Mouse (Mus musculus) MEL (cell line): ENCODE results near the gene Dusp14. TPM values are rescaled to one million over a fixed set of nuclear protein-coding genes. Genes with fewer than 3 reads are reported as not detected.

Source experiments
- DNase-seq: peaks from one replicate; pipeline ENCODE4 v3.0.0; 2011; ENCODE audit warnings: low read depth, low spot score
- H3K27ac ChIP-seq: 2 replicates; pipeline ENCODE4 v1.5.1; 2012; ENCODE audit warnings: low read depth, mild to moderate bottlenecking, control low read depth, low read length, moderate library complexity; ENCODE audit not compliant: control insufficient read depth
- H3K27me3 ChIP-seq, 2 experiments: fragments of 150-350 bp in 1 of 2; sonication (generic) in 1 of 2; 2 replicates each; pipeline ENCODE4 v1.6.1; 2012; ENCODE audit warnings: low read length in 2 of 2, mild to moderate bottlenecking in 2 of 2, improper control_type of control experiment in 1 of 2, moderate library complexity in 1 of 2; ENCODE audit not compliant: insufficient read depth in 2 of 2, control insufficient read depth in 1 of 2
- H3K36me3 ChIP-seq, 2 experiments: 2 replicates each; pipeline ENCODE4 v1.6.1; 2012 to 2014; ENCODE audit warnings: low read length in 2 of 2, improper control_type of control experiment in 1 of 2, inconsistent platforms in 1 of 2, mild to moderate bottlenecking in 1 of 2; ENCODE audit not compliant: insufficient read depth in 2 of 2, control insufficient read depth in 1 of 2
- H3K4me1 ChIP-seq, 2 experiments: fragments of 150-350 bp in 1 of 2; sonication (generic) in 1 of 2; 2 replicates each; pipeline ENCODE4 v1.6.1; 2012; ENCODE audit warnings: low read length in 2 of 2, improper control_type of control experiment in 1 of 2, mild to moderate bottlenecking in 1 of 2; ENCODE audit not compliant: insufficient read depth in 2 of 2, control insufficient read depth in 1 of 2
- H3K4me3 ChIP-seq, 2 experiments: fragments of 150-350 bp in 1 of 2; sonication (generic) in 1 of 2; 2 replicates each; pipeline ENCODE4 v1.5.1; 2012; ENCODE audit warnings: low read depth in 2 of 2, low read length in 2 of 2, mild to moderate bottlenecking in 2 of 2, moderate library complexity in 2 of 2, control low read depth in 1 of 2, improper control_type of control experiment in 1 of 2; ENCODE audit not compliant: control insufficient read depth in 1 of 2, insufficient read depth in 1 of 2
- H3K79me2 ChIP-seq: 2 replicates; pipeline ENCODE4 v1.6.1; 2012; ENCODE audit warnings: mild to moderate bottlenecking, low read length, moderate library complexity; ENCODE audit not compliant: control insufficient read depth, poor library complexity, insufficient read depth
- H3K9ac ChIP-seq: 2 replicates; pipeline ENCODE4 v1.6.1; 2012; ENCODE audit warnings: low read depth, mild to moderate bottlenecking, control low read depth, low read length, moderate library complexity; ENCODE audit not compliant: control insufficient read depth, poor library complexity, severe bottlenecking
- H3K9me3 ChIP-seq: fragments of 150-350 bp; sonication (generic); replicated peaks from 2 replicates; pipeline ENCODE4 v1.6.1; 2012; ENCODE audit warnings: mild to moderate bottlenecking, low read length, improper control_type of control experiment, moderate library complexity; ENCODE audit not compliant: insufficient read depth
- BHLHE40 ChIP-seq: IDR thresholded peaks from 2 replicates; pipeline ENCODE4 v1.6.1; 2012; ENCODE audit warnings: low read depth, mild to moderate bottlenecking, inconsistent platforms, low read length, improper control_type of control experiment, borderline replicate concordance
- CHD1 ChIP-seq: IDR thresholded peaks from 2 replicates; pipeline ENCODE4 v1.6.1; 2012; ENCODE audit warnings: low read depth, mild to moderate bottlenecking, inconsistent platforms, low read length, improper control_type of control experiment
- CHD2 ChIP-seq: IDR thresholded peaks from 2 replicates; pipeline ENCODE4 v1.6.1; 2011; ENCODE audit warnings: low read length, improper control_type of control experiment
- CTCF ChIP-seq, 3 experiments: IDR thresholded peaks in 2 of 3; conservative IDR thresholded peaks in 1 of 3; 2 replicates each; pipeline ENCODE4 v1.5.1; 2011 to 2012; ENCODE audit warnings: low read length in 3 of 3, low read depth in 2 of 3, mild to moderate bottlenecking in 2 of 3, improper control_type of control experiment in 1 of 3, inconsistent platforms in 1 of 3, mixed read lengths in 1 of 3, moderate library complexity in 1 of 3; ENCODE audit not compliant: control insufficient read depth in 1 of 3, insufficient read depth in 1 of 3, poor library complexity in 1 of 3, severe bottlenecking in 1 of 3
- ELF1 ChIP-seq: IDR thresholded peaks from 2 replicates; pipeline ENCODE4 v1.6.1; 2014; ENCODE audit warnings: low read depth, mild to moderate bottlenecking, inconsistent platforms, low read length, improper control_type of control experiment, moderate library complexity
- EP300 ChIP-seq, 2 experiments: IDR thresholded peaks; 2 replicates each; pipeline ENCODE4 v1.6.1; 2011; ENCODE audit warnings: improper control_type of control experiment in 2 of 2, low read length in 2 of 2, low read depth in 1 of 2, mild to moderate bottlenecking in 1 of 2
- ETS1 ChIP-seq: IDR thresholded peaks from 2 replicates; pipeline ENCODE4 v1.6.1; 2012; ENCODE audit warnings: low read depth, mild to moderate bottlenecking, inconsistent platforms, low read length, improper control_type of control experiment, moderate library complexity
- GATA1 ChIP-seq: IDR thresholded peaks from 2 replicates; pipeline ENCODE4 v1.6.1; 2011; ENCODE audit warnings: low read depth, low read length, improper control_type of control experiment
- HCFC1 ChIP-seq: IDR thresholded peaks from 2 replicates; pipeline ENCODE4 v1.6.1; 2012; ENCODE audit warnings: low read depth, mild to moderate bottlenecking, inconsistent platforms, low read length, improper control_type of control experiment, moderate library complexity
- MAX ChIP-seq: IDR thresholded peaks from 2 replicates; pipeline ENCODE4 v1.6.1; 2011; ENCODE audit warnings: low read length, improper control_type of control experiment
- MXI1 ChIP-seq: IDR thresholded peaks from 2 replicates; pipeline ENCODE4 v1.6.1; 2011; ENCODE audit warnings: mild to moderate bottlenecking, low read depth, low read length, improper control_type of control experiment
- NELFE ChIP-seq: IDR thresholded peaks from 2 replicates; pipeline ENCODE4 v1.6.1; 2011; ENCODE audit warnings: low read depth, low read length, improper control_type of control experiment
- NRF1 ChIP-seq: IDR thresholded peaks from 2 replicates; pipeline ENCODE4 v1.6.1; 2014; ENCODE audit warnings: low read depth, mild to moderate bottlenecking, inconsistent platforms, low read length, improper control_type of control experiment, moderate library complexity; ENCODE audit not compliant: poor library complexity, insufficient read depth, severe bottlenecking
- POLR2AphosphoS2 ChIP-seq: IDR thresholded peaks from 2 replicates; pipeline ENCODE4 v1.6.1; 2011; ENCODE audit warnings: low read length, improper control_type of control experiment
- POLR2AphosphoS5 ChIP-seq: IDR thresholded peaks from 2 replicates; pipeline ENCODE4 v1.6.1; 2012; ENCODE audit warnings: low read depth, borderline replicate concordance, mild to moderate bottlenecking, inconsistent platforms, low read length, moderate library complexity, mixed read lengths
- SMC3 ChIP-seq: IDR thresholded peaks from 2 replicates; pipeline ENCODE4 v1.6.1; 2011; ENCODE audit warnings: low read depth, low read length, improper control_type of control experiment
- USF1 ChIP-seq: IDR thresholded peaks from 2 replicates; pipeline ENCODE4 v1.6.1; 2014; ENCODE audit warnings: low read depth, mild to moderate bottlenecking, inconsistent platforms, low read length, improper control_type of control experiment, moderate library complexity
- ZC3H11A ChIP-seq: IDR thresholded peaks from 2 replicates; pipeline ENCODE4 v1.6.1; 2012; ENCODE audit warnings: low read depth, mild to moderate bottlenecking, inconsistent platforms, low read length, improper control_type of control experiment
- polyA plus RNA-seq, 2 experiments: library from polyadenylated mRNA; stranded (reverse) in 1 of 2; unstranded in 1 of 2; fragments of >175 nt in 1 of 2; fragments of >200 nt in 1 of 2; gene quantifications; 2 replicates each; pipeline versions ENCODE4 v1.2.1 to v1.2.4; 2012; ENCODE audit warnings: low replicate concordance in 2 of 2, low read depth in 1 of 2; ENCODE audit not compliant: insufficient read length in 2 of 2, insufficient read depth in 1 of 2, missing spikeins in 1 of 2
- total RNA-seq: library from RNA; depleted of rRNA; stranded (reverse); fragments of 300-350 nt; gene quantifications from 2 replicates; pipeline ENCODE4 v1.2.3, GENCODE M21; 2012

Dusp14 gene
- total and polyA plus RNA-seq, 3 experiments = 7.9 to 9.7 TPM; not detected in 1

GRCm38 (mm10) chr11:84010411-84010810 lies 58.6 kb downstream of the Dusp14 start:
- no peak for DNase-seq
- Histone ChIP-seq H3K4me3 (no peak overlapping the region), H3K9me3 (no peaks in the 10 kb centered on the region), H3K27ac (no peak overlapping the region), H3K9ac (no peak overlapping the region), H3K79me2 (no peaks in the 10 kb centered on the region), H3K4me1 (no peaks in the 10 kb centered on the region), H3K36me3 (peaks cover 0 to 24% of the 10 kb centered on the region in 2 experiments; a peak in 2 of 4 replicates), H3K27me3 (no peaks in the 10 kb centered on the region)
- TF ChIP-seq NRF1 (no peak), POLR2AphosphoS5 (no peak), CHD1 (no peak), MAX (no peak), EP300 (IDR thresholded peaks at IDR 0.05; ENCODE audit: low read depth in 1 of 2, low read length in 2 of 2) (no peak), ELF1 (no peak), NELFE (no peak), POLR2AphosphoS2 (no peak), MXI1 (no peak), ETS1 (no peak), BHLHE40 (no peak), CHD2 (no peak), GATA1 (no peak), USF1 (no peak), HCFC1 (no peak), ZC3H11A (no peak)

GRCm38 (mm10) chr11:84009001-84009400 lies 60.1 kb downstream of the Dusp14 start:
- Histone ChIP-seq H3K36me3 (peaks cover 0 to 23% of the 10 kb centered on the region in 2 experiments; a peak in 2 of 4 replicates), H3K4me1 (no peaks in the 10 kb centered on the region)

More at GRCm38 (mm10) chr11:84009001-84009400, 60.1 kb downstream of the Dusp14 start:
- peak; percentile 38 for DNase-seq
- TF ChIP-seq CHD2 (no peak), SMC3 (no peak), CTCF (IDR thresholded peaks at IDR 0.05 in 2 of 3, conservative IDR thresholded peaks at IDR 0.05 in 1 of 3; ENCODE audit: control insufficient read depth in 1 of 3, insufficient read depth in 1 of 3, low read depth in 2 of 3, low read length in 3 of 3, poor library complexity in 1 of 3, severe bottlenecking in 1 of 3) (peak; percentile 25 to 68 (median 52); a peak in 5 of 6 replicates), MAX (no peak)
- Histone ChIP-seq H3K4me3 (no peak overlapping the region), H3K9me3 (no peaks in the 10 kb centered on the region), H3K27ac (no peak overlapping the region), H3K27me3 (no peaks in the 10 kb centered on the region), H3K79me2 (no peaks in the 10 kb centered on the region), H3K9ac (no peak overlapping the region)
